Mouse (Mus musculus) cerebellum, postnatal 4 days (tissue): ENCODE measurements around the gene Ttll4.

Experiments used
- DNase-seq, 2 experiments: peaks; one replicate each; pipeline ENCODE4 v3.0.0; 2022; ENCODE audit warnings: low spot score in 2 of 2, mixed read lengths in 1 of 2

Gene Ttll4

DNA sequence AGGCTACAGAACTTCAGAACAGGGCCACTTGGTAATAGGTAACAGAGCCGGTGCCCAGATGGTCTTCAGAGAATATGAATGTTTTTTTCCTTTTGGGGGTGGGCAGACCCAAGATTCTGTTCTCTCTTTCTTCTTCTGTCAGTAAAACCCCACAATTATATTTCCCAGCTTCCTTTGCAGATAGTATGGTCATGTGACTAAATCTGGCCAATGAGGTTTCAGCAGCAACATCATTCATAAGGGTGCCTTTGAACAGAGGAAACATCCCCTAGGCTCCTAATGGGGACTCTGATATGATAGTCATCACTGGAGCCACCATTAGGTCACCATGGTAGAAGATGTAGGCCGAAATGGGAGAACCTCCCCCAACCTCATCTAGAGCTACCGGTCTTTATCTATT, 91.3 kb downstream of the Ttll4 start:
- DNase-seq: no peak
